In the genomic region with DNA sequence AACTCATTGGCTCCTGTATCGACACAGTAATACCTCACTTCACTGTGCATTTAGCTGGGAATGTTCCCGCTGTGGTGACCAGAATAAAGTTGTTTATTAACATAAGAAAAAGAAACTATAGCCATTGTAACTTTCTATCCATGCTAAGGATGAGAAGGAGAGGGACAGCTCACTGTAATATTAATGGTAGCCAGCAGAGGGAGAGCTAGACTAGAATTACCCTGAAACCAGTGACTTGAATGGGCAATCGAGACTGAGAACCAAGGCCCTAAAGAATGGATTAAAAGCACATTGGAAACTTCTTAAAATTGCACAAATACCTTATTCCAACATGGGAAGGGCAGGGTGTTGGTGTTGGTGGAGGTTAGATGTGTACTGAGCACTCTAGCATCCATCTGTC, we compare ENCODE assay signal across 9 mouse cellular contexts. TPM values are rescaled to one million over a fixed set of nuclear protein-coding genes. Genes with fewer than 3 reads are reported as not detected.
DNase-seq lines count a peak whose midpoint lies in the region; ATAC-seq and TF ChIP-seq lines count a peak whose summit lies in the region.
"Had no signal": no experiment of that assay in that cellular context is flagged by ENCODE, and none has a peak within 500 bp of the region (broad histone marks: within the 10 kb centered on the region; RNA-seq: fewer than 3 reads in every experiment).

No protein-coding gene starts in this region.

- 16% methylated on average over 3 of the region's 3 CpGs for WGBS in heart, postnatal 0 days
- 28% methylated on average over 3 of the region's 3 CpGs for WGBS in heart, embryonic 10.5 days

- no peak for ATAC-seq in heart, postnatal 0 days (ENCODE audit: insufficient read depth, low read depth)
- ATAC-seq in monocyte, adult 5-6 weeks (replicated peaks; ENCODE audit: insufficient number of reproducible peaks, low FRiP score, low TSS enrichment, poor library complexity, severe bottlenecking), result no peak; the same call in 1 of the 2 replicates

- peak; percentile 50 for DNase-seq in heart, postnatal 0 days (ENCODE audit: low spot score)
- no peak for DNase-seq in heart, embryonic 10.5 days (ENCODE audit: low spot score)
- DNase-seq in testis, postnatal 10 days (ENCODE audit: low spot score), result peak; percentile 49
- DNase-seq in testis, postnatal 14 days (ENCODE audit: low spot score), result no peak
- DNase-seq in cerebellum, postnatal 10 days, result peak; percentile 63 to 73
- DNase-seq in left cerebral cortex, postnatal 14 days (ENCODE audit: low spot score in 2 of 2), result peak; percentile 52 to 64
- no peak for DNase-seq in yolk sac, embryonic 10.5 days (ENCODE audit: low spot score)

- no peak overlapping the region for H3K4me3 ChIP-seq in heart, postnatal 0 days (ENCODE audit: low read depth, low read length)
- no peak overlapping the region for H3K4me3 ChIP-seq in heart, embryonic 10.5 days

- no peak overlapping the region for H3K9ac ChIP-seq in heart, postnatal 0 days (replicated peaks; ENCODE audit: low read depth, low read length)

- H3K27me3 ChIP-seq in heart, postnatal 0 days (ENCODE audit: control insufficient read depth, insufficient read depth, low read length), result no peaks in the 10 kb centered on the region
- H3K27me3 ChIP-seq in heart, embryonic 10.5 days (ENCODE audit: insufficient read depth, poor library complexity, severe bottlenecking), result no peaks in the 10 kb centered on the region

- no peaks in the 10 kb centered on the region for H3K9me3 ChIP-seq in heart, postnatal 0 days (replicated peaks; ENCODE audit: control insufficient read depth, low read length)
- no peaks in the 10 kb centered on the region for H3K9me3 ChIP-seq in heart, embryonic 10.5 days

- intact Hi-C loops in left cerebral cortex, postnatal 14 days (cut with DNase I), result loop anchor here (2.0 kb wide), 1 partner anchor 99 kb away; no protein-coding TSS in a partner anchor

- TF ChIP-seq CTCF in heart, postnatal 0 days (IDR thresholded peaks at IDR 0.05; ENCODE audit: low read depth), result peak; percentile 72

- H3K27ac ChIP-seq in heart, postnatal 0 days (ENCODE audit: low read depth), result no peak overlapping the region
- no peak overlapping the region for H3K27ac ChIP-seq in heart, embryonic 10.5 days

- no peak for TF ChIP-seq EP300 in heart, postnatal 0 days (IDR thresholded peaks at IDR 0.05; ENCODE audit: low read depth)

- no peaks in the 10 kb centered on the region for H3K4me1 ChIP-seq in heart, postnatal 0 days (ENCODE audit: control insufficient read depth, insufficient read depth)
- no peaks in the 10 kb centered on the region for H3K4me1 ChIP-seq in heart, embryonic 10.5 days

- H3K4me2 ChIP-seq in heart, postnatal 0 days (ENCODE audit: low read depth, low read length), result no peak overlapping the region

- H3K36me3 ChIP-seq in heart, postnatal 0 days (replicated peaks; ENCODE audit: control insufficient read depth, insufficient read depth, low read length), result no peaks in the 10 kb centered on the region
- H3K36me3 ChIP-seq in heart, embryonic 10.5 days, result no peaks in the 10 kb centered on the region

RNA-seq across cellular contexts. Expression of a gene that starts 44.0 kb away (rescaled TPM):
- total RNA-seq in heart, postnatal 0 days (2014; rRNA removed; ENCODE audit: low replicate concordance), result not detected in 2 replicates
- not detected in 2 replicates for polyA plus RNA-seq in heart, postnatal 0 days (2015; fragmentation: Nextera tagmentation; extraction: Ambion mirVana)
- polyA plus RNA-seq in heart, embryonic 10.5 days (2016; fragmentation: Nextera tagmentation; extraction: Ambion mirVana), result not detected in 2 replicates
- under 1 TPM; 0.32 to 0.33 TPM for total RNA-seq in left cerebral cortex, postnatal 14 days (2021)
- total RNA-seq in monocyte, adult 5-6 weeks (2017), result not detected in 3 replicates
- total RNA-seq: neutrophil, adult 5-6 weeks had no signal

RNA-seq across cellular contexts. Expression of a gene that starts 56.1 kb away (rescaled TPM):
- total RNA-seq in heart, postnatal 0 days (2014; rRNA removed; ENCODE audit: low replicate concordance), result 1.1 TPM in 1 of 2 replicates, not detected in the other
- not detected in 2 replicates for polyA plus RNA-seq in heart, postnatal 0 days (2015; fragmentation: Nextera tagmentation; extraction: Ambion mirVana)
- not detected in 2 replicates for polyA plus RNA-seq in heart, embryonic 10.5 days (2016; fragmentation: Nextera tagmentation; extraction: Ambion mirVana)
- 1 to 10 TPM; 4.0 to 5.5 TPM for total RNA-seq in left cerebral cortex, postnatal 14 days (2021)
- 4.0 to 8.1 TPM (median 6.0 TPM) in 3 replicates for total RNA-seq in monocyte, adult 5-6 weeks (2017)

Comparison
In these comparisons a context has a peak if more than half of its experiments do, and no peak if none do; other contexts are left out.
1. DNase-seq: peak in heart, postnatal 0 days (single experiment), testis, postnatal 10 days (single experiment), cerebellum, postnatal 10 days (2 of 2) and left cerebral cortex, postnatal 14 days (2 of 2); none in heart, embryonic 10.5 days (single experiment), testis, postnatal 14 days (single experiment) and yolk sac, embryonic 10.5 days (single experiment).